Mouse (Mus musculus) kidney, postnatal 10 days (tissue): ENCODE measurements at regions not wholly inside any gene's neighbourhood (a gene's known extent, or its start where the extent isn't known, plus 50 kb on each side); places are given as distances from the start of the nearest gene placed in this dataset.

Source experiments
- DNase-seq: peaks from one replicate; pipeline ENCODE4 v3.0.0; 2021; ENCODE audit warnings: mixed read lengths

DNA sequence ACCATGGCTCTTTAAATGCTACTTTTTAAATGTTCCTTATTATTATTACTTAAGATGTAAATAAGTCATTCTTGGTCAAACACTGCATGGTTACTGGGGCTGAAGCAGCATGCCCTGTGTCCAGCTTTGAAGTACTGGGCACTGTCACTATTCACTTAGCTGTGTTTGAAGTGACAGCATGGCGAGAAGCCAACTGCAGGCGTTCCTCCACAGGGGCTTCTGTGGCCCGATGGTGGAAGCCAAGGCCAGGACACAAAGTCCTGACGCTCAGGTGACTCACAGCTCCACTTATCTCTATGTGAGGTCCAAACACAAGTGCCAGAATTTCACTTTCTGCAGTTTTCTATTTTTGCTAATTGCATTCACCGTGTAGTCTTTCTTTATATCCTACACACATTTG is 65.3 kb downstream of the Cdca7 start:
- DNase-seq: no peak

DNA sequence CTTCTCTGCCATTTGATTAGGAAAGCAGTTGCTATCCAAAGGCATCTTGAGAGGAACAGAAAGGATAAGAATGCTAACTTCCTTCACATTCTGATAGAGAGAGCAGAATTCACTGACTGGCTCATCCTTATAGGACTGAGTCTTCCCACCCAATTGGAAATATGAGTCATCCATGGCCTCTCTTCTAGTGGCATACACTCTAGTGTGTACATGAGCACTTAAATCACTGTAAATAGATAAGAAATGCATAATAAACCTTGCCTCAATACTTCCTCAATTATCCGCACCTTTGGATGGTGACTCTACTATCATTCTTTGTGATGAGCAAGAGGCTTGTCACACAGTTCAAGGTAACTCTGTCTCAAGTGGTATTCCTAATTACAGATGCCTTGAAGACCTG is 69.5 kb downstream of the Cdca7 start:
- DNase-seq: no peak

- peak; percentile 56 for DNase-seq
These were observed 70.5 kb downstream of the Cdca7 start for GRCm38 (mm10) chr2:72546476-72546875.

- DNase-seq: no peak
These were observed 71.0 kb downstream of the Cdca7 start for GRCm38 (mm10) chr2:72546963-72547362.

- DNase-seq: no peak
These were observed 75.3 kb downstream of the Cdca7 start for GRCm38 (mm10) chr2:72551268-72551667.

GRCm38 (mm10) chr2:72554603-72555002 is 78.6 kb downstream of the Cdca7 start:
- DNase-seq: peak; percentile 17

GRCm38 (mm10) chr2:72555116-72555515 is 79.2 kb downstream of the Cdca7 start:
- no peak for DNase-seq

DNA sequence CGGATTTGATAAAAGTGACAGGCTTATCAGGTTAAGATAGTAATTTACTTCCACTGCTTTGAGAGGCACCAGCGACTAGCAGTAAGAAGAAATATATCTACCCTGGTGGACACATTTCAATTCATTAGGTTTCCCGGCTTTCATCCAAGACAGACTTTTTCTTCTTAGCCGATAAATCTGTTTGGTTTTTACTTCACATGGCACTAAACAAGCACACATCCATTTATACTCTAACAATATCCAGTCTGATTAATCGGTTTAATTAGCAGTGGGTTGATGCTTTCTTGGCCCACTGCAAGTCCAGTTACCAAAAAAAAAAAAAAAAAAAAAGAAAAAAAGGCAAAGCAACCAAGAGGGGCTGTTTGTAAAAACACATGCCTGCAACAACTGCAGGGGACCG is 79.6 kb downstream of the Cdca7 start:
- DNase-seq: no peak

GRCm38 (mm10) chr2:72556064-72556821 is 80.3 kb downstream of the Cdca7 start:
- DNase-seq: no peak

DNA sequence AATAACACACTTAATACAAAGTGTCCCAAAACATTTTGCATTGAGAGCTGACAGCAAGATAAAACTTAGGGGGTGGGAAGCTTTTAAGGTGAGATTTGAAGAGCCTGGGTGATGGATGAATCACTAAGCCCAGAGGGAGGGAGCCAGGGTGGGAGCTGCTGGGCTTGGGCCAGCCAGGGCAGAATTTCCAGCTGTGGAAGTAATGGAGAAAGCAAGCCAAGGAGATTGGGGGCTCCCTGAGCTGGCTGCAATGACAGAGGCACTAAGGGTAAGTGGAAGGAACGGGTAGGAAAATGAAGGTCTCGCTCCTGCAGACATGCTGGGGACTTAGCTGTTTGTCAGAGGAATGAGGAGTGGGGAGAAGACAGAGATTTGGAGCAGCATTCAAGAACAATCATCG is 81.2 kb downstream of the Cdca7 start:
- DNase-seq: peak; percentile 18

- DNase-seq: no peak
These were observed 81.8 kb downstream of the Cdca7 start for GRCm38 (mm10) chr2:72557565-72558260.

DNA sequence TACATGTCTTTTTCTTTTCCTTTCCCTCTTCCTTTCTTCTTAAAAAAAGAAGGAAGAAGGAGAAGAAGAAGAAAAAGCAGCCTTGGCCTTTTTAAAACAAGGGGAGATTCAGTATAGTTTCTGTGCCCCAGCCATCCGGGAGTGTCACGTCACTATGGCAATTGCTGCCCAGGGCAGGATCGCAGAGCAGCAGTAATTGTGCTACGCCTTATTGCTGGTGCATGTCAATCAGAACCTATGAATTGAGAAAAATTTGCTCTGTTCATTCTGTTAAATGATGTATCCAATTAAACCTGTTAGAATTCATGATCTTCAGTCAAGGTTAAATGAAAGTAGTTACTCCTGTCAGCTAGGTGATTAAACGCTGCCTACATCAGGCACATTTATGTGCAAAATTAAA is 85.4 kb downstream of the Cdca7 start:
- DNase-seq: no peak

DNA sequence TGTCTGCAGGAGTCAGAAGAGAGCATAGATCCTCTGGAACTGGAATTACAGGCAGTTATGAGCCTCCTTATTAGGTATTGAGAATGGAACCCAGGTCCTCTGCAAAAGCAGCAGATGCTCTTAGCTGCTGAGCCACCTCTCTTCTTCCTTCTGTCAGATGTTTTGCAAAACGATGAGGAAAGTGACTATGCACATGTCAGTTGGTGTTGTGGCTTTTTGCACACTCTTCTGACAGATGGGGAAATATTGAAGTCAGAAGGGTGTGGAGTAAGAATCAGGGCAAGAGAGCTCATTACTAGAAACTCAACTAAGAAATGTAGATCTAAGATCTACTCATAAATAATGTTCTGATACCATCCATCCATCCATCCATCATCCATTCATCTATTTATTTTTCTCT is 102.4 kb downstream of the Cdca7 start:
- DNase-seq: no peak

DNA sequence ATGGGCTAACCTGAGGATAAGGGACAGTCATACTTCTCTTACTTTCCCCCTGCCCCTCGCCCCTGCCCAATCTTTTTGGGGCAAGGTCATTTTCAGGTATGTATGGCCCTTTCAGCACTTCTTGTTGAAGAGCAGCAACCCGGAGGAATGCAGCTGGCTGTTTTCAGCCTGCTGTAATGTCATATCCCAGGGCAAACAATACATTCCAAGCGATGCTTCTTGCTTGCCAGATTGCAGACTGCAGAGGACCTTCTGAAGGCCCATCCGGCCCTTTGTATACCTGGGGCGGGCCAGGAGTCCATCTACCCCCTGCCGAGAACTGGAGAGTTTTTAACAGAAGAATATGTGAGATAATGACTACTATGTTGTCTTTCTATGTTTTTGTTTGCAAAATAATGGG is 105.2 kb downstream of the Cdca7 start:
- no peak for DNase-seq

- DNase-seq: no peak
These were observed 112.9 kb downstream of the Cdca7 start for GRCm38 (mm10) chr2:72588814-72589213.

- no peak for DNase-seq
These were observed 116.1 kb downstream of the Cdca7 start for GRCm38 (mm10) chr2:72592011-72592410.

DNA sequence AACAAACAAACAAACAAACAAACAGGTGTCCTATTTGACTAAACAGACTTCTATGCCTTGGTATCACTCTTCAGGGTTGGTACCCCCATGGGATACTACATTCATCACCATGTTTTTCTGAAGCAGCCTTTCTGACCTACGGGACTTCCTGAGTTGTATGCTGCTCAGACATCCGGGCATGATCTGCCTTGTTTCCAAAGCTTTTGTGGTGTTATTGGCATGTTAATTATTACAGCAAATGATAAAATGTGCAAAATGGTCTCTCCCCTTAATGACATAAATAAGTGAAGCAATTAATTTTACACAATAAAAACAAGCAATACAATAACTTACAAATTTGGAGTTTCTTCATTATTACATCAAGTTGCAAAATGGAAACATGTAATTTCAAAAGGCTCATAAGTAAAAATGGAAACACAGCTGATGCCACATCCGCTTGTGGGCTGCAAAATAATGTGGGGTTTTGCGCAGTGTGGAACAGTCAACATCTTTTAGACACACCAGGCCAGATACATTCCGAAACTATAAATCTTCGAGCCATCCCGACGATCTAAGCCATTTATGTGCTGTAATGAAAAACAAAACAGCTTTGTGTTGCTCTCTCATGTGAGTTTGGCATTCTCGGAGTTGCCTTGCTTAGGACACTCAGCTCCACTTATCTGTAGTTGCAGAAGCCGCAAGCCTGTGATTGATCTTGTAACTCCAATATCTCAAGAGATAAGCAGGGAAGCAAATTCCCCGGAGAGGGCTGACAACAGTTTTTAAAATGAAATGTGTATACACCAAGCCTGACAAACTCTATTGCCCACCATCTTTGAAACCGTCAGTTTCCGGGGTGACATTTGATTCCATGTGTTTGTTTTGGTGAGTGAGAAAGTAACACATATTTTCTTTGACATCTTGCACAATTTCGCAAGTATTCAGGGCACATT is 121.3 kb downstream of the Cdca7 start:
- DNase-seq: no peak

DNA sequence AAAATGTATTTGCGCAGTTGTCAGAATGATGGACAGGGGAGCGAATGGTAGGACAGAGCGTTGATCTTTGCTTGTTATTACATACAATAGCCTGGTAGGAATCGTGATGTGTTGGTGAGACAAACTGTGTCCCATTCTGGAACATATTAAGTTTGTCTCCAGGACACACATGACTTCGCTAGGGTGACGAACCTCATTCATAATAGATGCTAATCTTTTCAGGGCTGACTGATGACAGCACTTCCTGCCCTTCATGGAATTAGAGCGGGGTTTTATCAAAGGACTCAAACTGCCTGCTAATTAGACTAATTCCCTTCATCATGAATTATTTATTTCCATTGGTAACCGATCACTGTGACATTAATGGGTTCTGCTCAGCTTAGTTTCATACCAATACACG is 122.0 kb downstream of the Cdca7 start:
- no peak for DNase-seq

GRCm38 (mm10) chr2:72600723-72601122 is 124.8 kb downstream of the Cdca7 start:
- peak; percentile 11 for DNase-seq

DNA sequence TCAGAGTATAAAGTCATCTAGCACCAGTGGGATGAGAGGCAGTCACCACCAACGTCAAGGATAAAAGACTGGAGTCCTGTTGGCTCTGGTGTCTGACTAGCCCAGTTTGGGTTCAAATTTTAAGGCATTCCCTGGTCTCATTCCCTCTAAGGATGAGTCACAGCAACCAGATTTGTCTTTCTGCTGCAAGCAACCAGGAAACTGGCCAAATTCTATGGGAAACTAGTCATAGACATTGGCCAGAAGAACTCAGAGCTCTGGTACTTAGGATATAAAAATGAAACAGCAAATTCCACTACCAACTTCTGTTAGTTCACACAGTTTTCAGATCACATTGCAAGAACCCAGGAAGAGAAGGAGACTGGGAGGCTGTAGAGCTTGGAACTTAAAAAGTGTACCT is 126.2 kb downstream of the Cdca7 start:
- no peak for DNase-seq

GRCm38 (mm10) chr2:72612221-72612620 is 136.3 kb downstream of the Cdca7 start:
- DNase-seq: no peak

DNA sequence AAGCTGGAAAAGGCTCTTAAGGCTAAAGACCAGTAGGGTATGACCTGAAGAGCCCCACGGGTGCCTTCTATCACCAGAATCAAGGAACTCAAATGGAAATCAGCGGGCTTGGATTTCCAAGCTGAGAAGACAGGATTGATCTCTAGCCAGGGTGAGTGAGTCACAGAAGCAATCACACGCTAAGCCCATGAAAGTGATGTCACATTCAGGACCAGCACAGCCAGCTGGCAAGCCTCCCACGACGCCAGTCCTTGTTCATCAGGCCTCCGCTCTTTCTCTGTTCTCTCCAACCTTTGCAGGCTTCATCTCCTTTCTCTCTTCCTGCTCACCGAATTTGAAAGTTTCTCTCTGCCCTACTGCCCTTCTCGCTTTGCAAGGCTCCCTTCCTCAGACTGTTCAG is 138.3 kb downstream of the Cdca7 start:
- peak; percentile 37 for DNase-seq

DNA sequence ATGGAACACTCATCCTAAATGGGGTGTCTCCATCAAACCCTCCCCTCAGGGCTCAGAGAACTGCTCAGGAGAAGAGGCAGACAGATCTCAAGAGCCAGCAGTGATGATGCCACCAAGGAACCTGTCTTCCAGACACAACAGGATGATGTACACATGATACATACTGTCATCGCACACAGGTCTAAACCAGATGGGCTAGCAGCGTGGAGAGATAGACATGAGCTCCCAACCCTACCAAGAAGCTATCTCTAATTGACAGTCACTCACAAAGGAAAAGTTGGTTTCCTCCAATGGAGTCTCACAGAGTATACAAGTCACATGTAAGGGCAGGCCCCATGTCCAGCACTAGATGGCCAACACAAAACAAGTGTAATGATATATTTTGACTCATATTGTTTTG is 139.9 kb downstream of the Cdca7 start:
- no peak for DNase-seq

DNA sequence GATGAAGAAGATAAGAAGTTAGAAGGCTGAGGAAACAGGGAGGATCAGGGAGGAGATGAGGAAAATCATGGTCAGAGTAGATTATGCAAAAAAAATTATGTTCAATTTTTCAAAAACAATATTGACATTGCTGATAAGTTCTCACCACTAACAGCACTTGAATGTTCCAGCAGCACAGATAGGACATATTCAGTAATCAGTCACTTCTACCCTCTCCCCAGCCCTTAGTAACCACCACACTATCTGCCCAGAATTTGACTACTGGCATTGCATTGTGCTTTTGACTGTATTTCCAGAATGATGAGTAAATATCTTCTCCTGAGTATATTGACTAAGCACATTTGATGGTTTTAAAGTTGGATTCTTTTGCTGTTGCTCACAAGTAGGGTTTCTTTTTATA is 140.5 kb downstream of the Cdca7 start:
- DNase-seq: no peak
